Mouse (Mus musculus): ENCODE measurements around the gene Nrm.

Gene Nrm

DNA sequence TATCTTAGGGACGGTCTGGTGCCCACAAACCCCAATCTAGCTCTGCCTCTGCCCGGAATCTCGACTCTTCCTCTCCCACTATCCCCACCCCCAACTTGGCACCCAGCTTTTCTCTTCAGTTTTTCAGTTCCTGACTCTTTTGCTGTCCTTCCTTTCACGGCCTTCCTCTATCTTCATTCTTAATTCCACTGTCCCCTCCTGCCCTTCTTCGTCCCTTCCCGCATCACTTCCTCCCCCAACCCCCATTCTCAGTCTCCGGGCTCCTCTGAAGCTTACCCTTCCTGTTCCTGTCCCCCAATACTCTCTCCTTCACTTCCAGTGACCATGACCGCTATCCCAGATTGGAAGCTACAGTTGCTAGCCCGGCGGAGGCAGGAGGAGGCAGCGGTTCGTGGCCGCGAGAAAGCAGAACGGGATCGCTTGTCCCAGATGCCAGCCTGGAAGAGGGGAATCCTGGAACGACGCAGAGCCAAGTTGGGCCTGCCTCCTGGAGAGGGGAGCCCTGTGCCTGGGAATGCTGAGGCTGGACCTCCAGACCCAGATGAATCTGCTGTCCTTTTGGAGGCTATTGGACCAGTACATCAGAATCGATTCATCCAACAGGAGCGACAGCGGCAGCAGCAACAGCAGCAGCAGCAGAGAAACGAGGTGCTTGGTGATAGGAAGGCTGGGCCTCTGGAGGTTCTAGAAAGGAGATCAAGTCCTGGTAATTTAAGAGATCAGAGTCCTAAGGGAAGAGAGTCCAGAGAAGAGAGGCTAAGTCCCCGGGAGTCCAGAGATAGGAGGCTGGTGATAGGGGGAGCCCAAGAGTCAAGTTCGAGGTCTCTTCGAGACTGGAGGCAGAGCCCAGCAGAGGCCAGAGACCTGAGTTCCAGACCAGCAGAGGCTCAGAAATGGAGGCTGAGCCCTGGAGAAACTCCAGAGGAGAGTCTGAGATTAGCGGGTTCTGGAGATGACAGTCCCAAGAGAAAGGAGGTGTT is 6.1 kb downstream of the Nrm start:
- peak; percentile 82 for DNase-seq (ENCODE audit: low read depth)

DNA sequence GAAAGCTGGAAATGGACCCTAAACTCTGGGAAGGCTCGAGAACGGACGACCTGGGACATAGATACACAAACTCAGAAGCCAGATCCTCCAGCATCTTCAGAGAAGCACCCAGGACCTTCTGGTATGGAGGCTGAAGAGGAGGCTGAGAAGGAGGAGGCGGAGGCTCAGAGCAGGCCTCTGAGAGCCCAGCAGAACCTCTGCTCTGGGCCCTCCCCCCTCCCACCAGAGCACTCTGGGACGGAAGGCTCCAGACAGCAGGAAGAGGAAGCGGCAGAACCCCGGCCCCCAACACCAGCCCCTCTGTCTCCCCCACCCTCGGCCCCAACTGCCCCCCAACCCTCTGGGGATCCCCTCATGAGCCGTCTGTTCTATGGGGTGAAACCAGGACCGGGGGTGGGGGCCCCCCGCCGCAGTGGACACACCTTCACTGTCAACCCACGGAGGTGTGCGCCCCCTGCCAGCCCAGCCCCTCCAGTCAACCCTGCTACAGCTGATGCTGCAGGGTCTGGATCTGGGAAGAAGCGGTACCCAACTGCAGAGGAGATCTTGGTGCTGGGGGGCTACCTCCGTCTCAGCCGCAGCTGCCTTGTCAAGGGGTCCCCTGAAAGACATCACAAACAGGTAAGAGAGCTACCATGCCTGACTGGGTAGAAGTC is 7.2 kb downstream of the Nrm start:
- peak; percentile 83 for DNase-seq (ENCODE audit: low read depth)

DNA sequence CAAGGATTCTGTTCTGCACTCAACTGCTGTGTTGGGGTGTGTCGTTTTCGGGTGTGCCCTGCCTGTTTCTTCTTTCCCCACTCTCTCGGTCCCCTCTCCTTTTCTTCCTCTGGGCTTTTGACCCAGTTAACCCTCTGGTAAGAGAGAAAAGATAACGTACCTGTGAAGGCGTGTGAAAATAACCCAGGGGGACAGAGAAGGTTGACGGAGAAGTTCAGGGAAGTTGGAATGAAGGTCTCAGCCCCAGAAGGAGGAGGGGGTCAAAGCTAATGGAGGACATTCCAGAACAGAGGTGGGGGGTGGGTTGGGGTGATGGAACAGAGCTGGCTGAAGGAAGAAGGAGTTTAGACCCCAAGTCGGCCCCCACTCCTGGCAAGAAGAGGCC is 7.8 kb downstream of the Nrm start:
- no peak for DNase-seq (ENCODE audit: low read depth)

DNA sequence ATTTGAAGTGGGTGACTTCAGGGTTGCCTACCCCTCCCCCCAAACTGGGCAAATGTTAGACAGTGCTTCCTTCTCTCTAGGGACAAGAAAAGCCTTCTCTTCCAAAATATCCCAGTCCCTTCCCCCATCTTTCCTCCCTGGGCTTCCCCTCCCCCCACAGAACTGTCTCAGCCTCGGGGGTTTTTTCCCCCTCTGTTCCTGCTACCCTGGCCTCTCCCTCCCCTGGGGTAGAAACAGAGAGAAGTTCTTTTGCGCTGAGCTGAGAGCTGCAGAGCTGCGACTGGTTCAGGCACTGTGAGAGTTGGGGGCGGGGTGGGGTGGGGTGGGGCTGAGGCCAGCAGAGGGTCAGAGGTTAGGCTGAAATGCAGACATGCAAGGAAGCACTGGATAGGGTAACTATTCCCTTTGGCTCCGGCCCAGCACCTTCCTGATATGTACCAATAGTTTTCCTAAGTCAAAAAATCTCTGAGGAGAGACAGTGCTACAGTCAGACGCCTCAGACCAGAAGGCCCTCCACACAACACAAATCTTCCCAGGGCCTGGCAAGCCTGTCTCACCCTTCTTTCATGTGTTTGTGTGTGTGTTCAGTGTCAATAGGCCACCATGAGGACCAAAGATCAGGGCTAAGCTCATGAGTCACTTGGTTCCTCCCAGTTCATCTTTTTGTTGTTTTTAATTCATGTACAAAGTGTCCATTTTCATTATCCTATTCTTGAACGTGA is 8.4 kb downstream of the Nrm start:
- peak; percentile 60 for DNase-seq (ENCODE audit: low read depth)

DNA sequence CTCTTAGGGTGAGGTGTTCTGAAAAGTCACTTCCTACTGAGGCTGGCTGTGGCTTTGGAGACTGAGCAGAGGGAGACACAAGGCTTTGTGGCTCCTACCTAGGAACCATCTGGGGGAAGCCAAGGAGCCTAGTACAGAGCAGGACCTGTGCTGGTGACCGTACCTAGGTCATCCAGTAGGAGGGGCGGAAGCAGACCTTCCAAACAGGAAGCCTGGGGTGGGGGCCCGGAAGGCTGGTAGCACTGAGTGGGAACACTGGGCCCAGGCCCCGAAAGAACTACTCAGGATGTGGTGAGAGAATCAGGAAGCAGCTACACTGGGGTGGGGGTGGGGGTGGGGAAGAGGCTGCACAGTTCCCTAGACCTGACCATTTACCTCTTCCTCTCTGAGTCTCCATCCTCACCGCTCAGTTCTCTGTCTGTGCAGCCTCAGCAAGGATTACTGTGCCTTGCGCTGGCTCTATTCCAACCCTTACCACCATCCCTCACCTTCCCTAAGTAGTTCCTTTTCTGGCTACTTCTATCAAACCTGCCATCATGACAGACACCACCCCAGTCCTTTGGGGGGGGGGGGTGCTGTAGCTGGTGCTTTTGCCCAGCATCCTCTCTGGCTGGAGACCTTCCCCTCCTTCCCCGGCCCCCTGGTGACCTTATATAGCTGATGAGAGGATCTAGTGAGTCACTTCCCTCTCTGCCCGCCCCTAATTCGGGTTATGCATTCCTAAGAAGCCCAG is 9.2 kb downstream of the Nrm start:
- peak; percentile 92 for DNase-seq (ENCODE audit: low read depth)

DNA sequence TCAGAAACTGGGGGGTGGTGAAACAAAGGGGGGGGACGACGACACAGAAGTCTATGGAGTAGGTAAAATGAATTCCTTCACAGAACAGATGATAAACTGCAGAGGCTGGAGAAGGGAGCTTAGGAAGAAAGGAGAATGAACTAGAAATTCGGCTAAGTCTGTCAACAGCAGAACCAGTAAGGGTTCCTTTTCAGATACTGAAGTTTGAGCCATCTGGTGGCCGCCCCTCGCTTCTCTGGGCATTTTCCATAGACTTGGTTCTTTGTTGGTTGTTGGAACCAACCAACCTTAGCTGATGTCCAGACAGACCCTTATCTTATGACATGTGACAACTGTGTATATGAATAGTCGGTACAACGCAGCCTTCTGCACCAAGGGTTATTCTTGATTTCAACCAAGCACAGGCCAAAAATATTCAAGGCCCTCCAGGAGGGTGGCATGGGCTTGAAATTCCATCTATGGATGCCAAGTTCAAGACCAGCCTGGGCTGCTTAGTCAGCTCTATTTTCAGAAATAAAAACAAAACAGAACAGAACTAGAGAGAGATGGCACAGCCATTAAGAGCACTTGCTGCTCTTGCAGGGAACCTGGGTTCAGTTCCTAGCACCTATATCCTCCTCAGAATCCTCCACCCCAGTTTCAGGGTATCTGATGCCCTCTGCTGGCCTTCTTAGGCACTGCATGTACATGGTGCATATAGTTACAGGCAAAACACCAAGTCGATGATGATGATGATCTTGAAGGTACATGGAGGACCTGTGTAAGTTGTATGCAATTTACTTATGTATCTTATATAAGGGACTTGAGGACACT is 10.0 kb downstream of the Nrm start:
- DNase-seq (ENCODE audit: low read depth) = peak; percentile 87

DNA sequence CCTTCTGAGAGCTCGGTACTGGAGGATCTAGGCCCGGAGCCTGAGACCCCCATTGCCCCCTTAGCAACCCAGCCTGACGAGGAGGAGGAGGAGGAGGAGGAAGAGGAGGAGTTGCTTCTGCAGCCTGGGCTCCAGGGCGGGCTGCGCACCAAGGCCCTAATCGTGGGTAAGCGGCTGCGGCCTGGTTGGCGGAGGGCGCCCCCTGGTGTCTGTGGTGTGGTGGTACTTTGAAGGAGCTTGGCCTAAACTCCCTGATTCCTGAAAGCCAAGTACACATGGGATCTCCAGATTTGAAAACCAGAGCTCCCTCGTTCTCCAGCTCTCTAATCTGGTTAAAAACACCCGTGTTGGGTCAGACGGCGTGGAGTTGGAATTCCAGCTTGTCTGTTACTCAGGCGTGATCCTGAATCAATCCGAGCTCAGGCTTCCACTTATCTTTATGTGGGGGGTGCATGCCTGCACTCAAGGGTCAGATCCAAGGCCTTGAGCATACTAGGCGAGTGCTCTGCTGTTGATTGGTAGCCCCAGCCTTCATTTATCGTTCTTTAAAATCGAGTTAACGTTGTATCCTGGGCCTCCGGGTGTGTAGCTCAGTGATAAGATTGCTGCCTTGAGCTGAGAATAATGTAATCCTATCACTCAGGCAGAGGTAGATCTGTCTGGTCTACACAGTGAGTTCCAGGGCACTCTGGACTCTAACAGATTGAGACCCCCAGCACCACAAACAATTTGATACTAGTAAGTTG is 12.8 kb downstream of the Nrm start:
- DNase-seq (ENCODE audit: low read depth) = peak; percentile 90

DNA sequence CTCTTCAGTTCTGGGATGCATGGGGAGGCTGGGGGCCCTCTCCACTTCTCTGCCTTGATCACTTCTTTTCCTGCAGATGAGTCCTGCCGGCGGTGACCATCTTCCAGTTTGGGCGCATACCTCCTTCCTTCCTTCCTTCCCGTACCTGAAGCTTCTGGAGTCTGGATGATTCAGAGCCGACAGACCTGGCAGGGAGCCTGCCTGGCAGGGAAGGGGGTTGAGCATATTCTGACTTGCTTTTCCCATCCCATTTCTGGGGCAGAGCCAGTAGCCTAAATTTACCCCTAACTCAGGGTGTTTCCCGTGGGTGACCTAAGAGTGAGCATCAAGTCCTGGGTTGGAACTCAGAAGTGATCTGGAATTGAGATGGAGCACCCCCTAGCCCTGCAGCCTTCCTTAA is 13.6 kb downstream of the Nrm start:
- DNase-seq (ENCODE audit: low read depth) = no peak

DNA sequence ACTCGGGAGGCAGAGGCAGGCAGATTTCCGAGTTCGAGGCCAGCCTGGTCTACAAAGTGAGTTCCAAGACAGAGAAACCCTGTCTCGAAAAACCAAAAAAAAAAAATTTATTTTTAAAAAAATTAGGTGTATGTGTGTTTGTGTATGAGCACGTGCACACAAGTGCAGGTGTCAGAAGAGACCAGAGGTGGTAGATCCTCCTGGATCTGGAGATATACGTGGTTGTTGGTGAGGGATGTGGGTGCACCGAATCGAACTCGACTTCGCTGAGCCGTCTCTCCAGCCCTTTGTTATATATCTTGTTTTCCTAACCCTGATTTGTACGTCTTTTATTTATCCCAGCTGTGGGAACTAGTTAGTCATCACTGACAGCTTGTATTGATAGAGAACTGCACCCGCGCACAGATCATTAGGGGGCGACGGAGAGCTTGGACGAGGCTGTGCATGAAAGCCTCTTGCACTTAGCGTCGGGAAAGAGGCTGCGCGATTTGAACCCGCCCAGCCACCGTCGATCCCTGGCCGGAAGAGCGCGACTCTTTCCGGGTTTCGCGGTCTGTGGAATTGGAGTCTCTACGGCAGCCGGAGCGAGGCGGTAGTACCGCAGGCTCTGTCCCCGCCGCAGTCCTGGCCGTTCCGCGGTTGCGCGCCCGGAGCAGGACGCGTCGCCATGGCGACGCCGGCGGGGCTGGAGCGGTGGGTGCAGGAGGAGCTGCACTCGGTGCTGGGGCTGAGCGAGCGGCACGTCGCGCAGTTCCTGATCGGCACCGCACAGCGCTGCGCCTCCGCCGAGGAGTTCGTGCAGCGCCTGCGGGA is 18.3 kb downstream of the Nrm start, which contains the start of gene Dhx16:
Gene Dhx16, plus strand, starts transcription at position 575 of the 813 bp plus-strand sequence.
- DNase-seq (ENCODE audit: low read depth) = peak; percentile 97

DNA sequence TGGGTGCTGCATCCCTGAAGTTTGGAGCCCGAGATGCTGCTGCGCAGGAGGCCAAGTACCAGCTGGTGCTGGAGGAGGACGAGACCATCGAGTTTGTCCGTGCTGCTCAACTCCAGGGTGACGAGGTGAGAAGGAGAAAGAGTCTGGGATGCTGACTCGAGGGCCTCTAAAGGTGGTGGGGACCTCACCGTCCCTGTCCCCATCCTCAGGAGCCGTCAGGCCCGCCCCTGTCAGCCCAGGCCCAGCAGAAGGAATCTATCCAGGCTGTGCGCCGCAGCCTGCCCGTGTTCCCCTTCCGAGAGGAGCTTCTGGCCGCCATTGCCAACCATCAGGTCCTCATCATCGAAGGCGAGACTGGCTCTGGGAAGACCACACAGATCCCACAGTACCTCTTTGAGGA is 21.8 kb downstream of the Nrm start:
- no peak for DNase-seq (ENCODE audit: low read depth)

DNA sequence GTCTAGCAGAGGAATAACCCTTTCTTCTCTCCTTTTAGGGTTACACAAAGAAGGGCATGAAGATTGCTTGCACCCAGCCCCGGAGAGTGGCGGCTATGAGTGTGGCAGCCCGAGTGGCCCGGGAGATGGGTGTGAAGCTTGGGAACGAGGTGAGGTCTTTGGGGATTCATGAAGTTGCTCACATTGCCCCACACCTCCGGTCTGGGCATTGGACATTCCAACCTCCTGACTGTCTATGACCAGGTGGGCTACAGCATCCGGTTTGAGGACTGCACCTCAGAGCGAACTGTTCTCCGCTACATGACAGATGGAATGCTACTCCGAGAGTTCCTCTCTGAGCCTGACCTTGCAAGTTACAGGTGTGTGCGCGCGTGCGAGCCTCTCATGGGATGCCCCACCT is 22.7 kb downstream of the Nrm start:
- DNase-seq (ENCODE audit: low read depth) = no peak

DNA sequence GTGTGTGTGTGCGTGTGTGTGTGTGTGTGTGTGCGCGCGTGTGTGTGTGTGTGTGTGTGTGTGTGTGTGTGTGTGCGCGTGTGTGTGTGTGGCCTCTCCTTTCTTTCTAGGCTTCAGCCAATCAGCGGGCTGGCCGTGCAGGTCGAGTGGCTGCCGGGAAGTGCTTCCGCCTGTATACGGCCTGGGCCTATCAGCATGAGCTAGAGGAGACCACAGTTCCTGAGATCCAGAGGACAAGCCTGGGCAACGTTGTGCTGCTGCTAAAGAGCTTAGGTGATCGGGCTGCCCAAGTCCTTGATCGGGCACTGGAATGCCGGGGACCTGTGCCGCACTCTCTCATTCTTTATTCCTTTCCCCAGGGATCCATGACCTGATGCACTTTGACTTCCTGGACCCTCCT is 26.6 kb downstream of the Nrm start:
- DNase-seq (ENCODE audit: low read depth) = no peak

DNA sequence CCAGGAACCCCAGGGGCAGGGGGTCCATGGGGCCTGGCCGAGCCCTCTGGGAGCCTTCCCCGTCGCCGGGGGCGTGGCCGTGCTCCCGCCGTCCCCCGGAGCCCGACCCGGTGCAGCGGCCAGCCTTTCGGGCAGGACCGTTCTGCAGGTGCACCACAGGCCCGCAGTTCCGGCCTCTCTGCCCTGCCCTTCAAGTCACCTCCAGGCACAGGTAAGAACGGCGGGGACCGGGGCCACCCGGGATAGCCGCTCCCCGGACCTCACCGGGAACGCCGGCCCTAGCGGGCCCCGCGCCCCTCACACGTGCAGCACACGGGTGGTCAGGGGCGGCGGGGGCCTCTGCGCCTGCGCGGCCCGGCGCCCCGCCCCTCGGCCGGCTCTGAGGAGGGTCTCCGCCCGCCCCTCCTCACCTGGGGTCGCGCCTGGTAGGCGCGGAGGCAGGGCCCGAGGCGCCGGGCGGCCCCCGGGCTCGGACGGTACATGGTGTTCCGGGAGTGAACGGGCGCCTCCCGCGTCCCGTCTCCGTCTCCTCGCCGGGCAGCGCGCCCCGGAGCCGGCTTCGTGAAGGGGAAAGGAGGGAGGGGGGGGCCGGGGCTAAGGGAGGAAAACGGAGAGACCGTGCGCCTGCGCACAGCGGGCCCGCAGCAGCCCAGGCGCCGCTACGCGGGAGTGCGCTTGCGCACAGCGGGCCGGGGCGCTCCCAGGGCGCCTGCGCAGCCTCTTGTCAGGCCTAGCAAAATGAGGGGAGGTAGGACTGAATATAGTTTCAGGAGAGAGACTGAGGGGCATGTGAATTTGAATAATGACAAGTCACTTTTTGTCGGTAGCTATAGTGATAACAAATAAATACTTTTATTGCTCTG is 35.9 kb downstream of the Nrm start, which contains the start of gene 2310061I04Rik:
Gene 2310061I04Rik, minus strand, starts transcription at position 651 of the 863 bp plus-strand sequence.
- peak; percentile 97 for DNase-seq (ENCODE audit: low read depth)

DNA sequence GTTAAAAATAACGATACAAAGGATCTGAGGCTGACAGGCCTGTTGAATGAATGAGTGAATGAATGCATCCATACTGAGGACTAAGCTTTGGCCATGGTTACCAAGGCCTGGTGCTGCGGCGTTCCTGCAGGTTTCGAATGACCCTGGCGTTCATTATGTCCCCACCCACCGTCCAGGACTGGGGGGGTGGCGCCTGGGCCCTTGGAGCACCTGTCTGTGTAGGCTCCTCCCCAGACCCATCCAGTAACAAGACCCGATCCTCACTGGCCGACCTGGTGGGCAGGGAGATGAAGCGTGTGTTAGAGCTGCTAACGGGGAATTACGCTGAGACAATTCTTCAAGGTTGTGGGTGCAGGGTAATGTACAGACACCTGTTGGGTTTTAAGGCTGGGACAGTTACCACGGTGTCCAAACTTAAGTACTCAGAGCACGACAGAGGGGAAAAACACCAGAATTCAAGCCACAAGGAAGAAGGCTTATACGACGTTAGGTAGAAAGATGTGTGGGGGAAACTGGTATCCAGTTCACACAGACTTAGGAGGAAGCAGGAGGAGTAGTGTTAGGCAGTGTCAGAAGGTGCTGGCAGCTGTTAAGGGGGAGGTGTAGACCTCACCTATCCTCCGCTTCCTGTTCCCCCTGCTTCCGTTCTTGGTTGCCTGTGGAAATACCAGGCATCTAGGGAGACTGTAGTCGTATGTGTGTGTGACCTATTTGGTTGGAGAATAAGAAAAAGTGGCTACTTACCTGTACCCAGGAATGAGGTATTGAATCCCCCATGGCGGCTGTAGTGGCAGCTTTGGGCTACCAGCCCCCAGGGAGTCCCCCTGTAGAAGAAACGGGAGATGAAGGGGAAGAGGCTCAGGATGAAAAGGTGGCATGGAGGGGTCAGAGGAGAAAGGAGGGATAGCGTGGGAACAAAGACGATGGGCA is 36.8 kb downstream of the Nrm start:
- no peak for DNase-seq (ENCODE audit: low read depth)

DNA sequence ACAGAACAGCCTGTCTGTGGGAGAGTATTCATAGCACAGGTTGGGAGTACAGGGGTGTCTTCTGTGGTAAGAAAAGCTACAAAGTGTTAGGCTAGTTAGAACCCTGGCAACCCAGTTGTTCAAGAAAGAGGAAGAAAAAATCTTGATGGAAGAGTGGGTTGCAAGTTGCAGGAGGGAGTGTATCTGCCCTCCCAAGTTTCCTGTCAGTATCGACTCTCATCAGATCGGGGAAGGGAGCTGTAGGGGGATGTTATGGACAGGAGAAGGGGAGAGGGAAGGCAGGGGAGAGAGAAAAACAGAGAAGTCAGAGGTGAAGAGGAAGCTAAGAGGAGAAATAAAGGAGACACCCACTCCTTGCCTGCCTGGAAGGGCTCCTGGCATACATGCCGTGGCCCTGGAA is 39.5 kb downstream of the Nrm start:
- no peak for DNase-seq (ENCODE audit: low read depth)

DNA sequence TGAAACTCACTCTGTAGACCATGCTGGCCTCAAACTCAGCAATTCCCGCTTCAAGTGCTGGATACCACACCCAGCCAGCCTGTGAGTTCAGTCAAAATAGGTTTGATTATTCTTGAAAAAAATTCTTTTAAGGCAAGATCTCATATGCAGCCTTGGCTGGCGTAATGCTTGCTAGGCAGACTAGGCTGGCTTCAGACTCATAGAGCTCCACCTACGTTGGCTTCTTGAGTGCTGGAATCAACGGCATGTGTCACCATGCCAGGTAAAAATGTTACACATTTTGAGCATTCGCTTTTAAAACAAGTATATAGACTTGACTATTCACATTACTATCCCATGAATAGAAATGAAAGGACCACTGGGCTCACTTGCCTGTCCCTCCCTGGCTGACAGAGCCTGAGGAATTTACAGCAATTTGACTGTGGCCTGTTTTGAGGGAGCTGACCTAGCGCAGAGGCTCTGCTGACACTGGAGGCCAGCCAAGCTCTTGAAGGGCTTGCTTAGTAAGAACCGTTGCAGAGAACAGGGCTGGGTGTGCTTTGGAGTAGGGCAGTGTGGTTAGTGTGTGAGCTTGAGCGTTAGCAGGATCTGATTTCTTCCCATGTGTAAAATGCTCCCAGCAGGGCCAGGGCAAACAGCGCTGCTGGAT is 42.3 kb downstream of the Nrm start:
- no peak for DNase-seq (ENCODE audit: low read depth)

DNA sequence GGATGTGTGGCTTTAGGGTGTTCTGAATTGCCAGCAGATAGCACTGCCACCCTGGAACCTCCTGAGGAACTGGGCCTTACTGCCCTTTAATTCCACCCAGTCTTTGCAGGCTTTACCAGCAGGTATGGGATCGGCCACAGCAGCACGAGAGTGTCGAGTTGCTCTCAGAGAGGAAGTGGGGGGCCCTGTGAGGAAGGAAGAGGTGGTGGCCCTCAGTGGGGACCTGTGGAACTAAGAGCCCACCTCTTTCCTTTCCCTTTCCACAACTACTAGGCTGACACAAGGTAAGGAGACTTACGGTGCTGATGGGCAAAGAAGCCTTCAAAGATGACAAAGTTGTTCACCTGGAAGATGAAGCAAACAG is 42.9 kb downstream of the Nrm start:
- no peak for DNase-seq (ENCODE audit: low read depth)

Data from induced T-regulatory cell, adult 2 months (primary cell).